Mouse (Mus musculus): ENCODE data around the gene Mlxipl.

DNA sequence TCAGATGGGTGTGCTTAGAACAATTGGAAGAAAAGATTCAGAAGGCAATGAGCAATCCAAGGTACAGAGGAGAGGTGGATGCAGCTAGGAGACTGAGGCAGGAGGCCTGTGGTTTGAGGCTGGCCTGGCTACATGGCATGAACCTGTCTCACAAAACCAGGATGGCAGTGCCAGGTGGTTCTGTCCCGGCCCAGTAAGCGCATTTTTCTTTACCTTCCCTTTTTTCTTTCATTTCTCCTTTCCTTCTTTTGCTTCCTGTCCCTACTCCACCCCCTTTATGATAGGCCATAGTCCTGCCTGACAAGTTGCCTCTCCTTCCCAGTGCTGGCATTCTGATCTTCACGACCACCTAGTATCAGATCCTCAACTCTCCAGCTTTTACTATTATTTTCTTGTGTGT lies 95.3 kb downstream of the Mlxipl start:
- TF ChIP-seq CTCF (IDR thresholded peaks at IDR 0.05; ENCODE audit: low read depth, low read length) (no peak), GATA1 (IDR thresholded peaks at IDR 0.05; ENCODE audit: borderline replicate concordance, low read length) (no peak)
